Mouse (Mus musculus) midbrain, embryonic 15.5 days (tissue): ENCODE measurements at regions not wholly inside any gene's neighbourhood (a gene's known extent, or its start where the extent isn't known, plus 50 kb on each side); places are given as distances from the start of the nearest gene placed in this dataset.
A peak's percentile ranks its signal among the peaks of the same experiment; 100 is the strongest.

Experiments
- ATAC-seq: fragments of 200-750 bp; cut with Nextera tagmentation; replicated peaks from 2 replicates; pipeline ENCODE4 v1.8.0; 2017; ENCODE audit warnings: moderate TSS enrichment
- H3K27ac ChIP-seq: fragments of 300-500 bp; sonication (generic); 2 replicates; pipeline ENCODE4 v1.5.1; 2015; ENCODE audit warnings: mild to moderate bottlenecking, inconsistent platforms
- H3K27me3 ChIP-seq: fragments of 300-500 bp; sonication (generic); replicated peaks from 2 replicates; pipeline ENCODE4 v1.6.1; 2015; ENCODE audit warnings: inconsistent platforms
- H3K36me3 ChIP-seq: fragments of 300-500 bp; sonication (generic); replicated peaks from 2 replicates; pipeline ENCODE4 v1.6.1; 2015; ENCODE audit warnings: inconsistent platforms
- H3K4me1 ChIP-seq: fragments of 300-500 bp; sonication (generic); 2 replicates; pipeline ENCODE4 v1.6.1; 2015; ENCODE audit warnings: inconsistent platforms
- H3K4me2 ChIP-seq: fragments of 300-500 bp; sonication (generic); 2 replicates; pipeline ENCODE4 v1.6.1; 2015; ENCODE audit warnings: inconsistent platforms, mild to moderate bottlenecking, moderate library complexity
- H3K4me3 ChIP-seq: fragments of 300-500 bp; sonication (generic); 2 replicates; pipeline ENCODE4 v1.5.1; 2015; ENCODE audit warnings: mild to moderate bottlenecking, inconsistent platforms
- H3K9ac ChIP-seq: fragments of 300-500 bp; sonication (generic); 2 replicates; pipeline ENCODE4 v1.6.1; 2015; ENCODE audit warnings: mild to moderate bottlenecking, inconsistent platforms
- H3K9me3 ChIP-seq: fragments of 300-500 bp; sonication (generic); 2 replicates; pipeline ENCODE4 v1.6.1; 2016; ENCODE audit warnings: inconsistent platforms
- WGBS: fragments of 180-500 bp; shearing (Covaris S2); methylation state at CpG from one replicate; pipeline ENCODE4 v1.1.7; 2015; ENCODE audit warnings: mixed read lengths; 5-methylcytosine and 5-hydroxymethylcytosine counted together

GRCm38 (mm10) chr8:56682564-56682963 is 131.7 kb downstream of the Fbxo8 start:
- ATAC-seq = no peak
- WGBS = 23% methylated on average over 3 of the region's 3 CpGs

GRCm38 (mm10) chr8:56684352-56684751 is 133.5 kb downstream of the Fbxo8 start:
- no peak for ATAC-seq
- H3K9ac ChIP-seq = no peak overlapping the region
- H3K4me2 ChIP-seq = no peak overlapping the region
- no peaks in the 10 kb centered on the region for H3K9me3 ChIP-seq
- no peak overlapping the region for H3K4me3 ChIP-seq
- WGBS = 84% methylated on average over 7 of the region's 7 CpGs
- no peaks in the 10 kb centered on the region for H3K36me3 ChIP-seq
- H3K27ac ChIP-seq = no peak overlapping the region
- H3K4me1 ChIP-seq = no peaks in the 10 kb centered on the region
- no peaks in the 10 kb centered on the region for H3K27me3 ChIP-seq

More at GRCm38 (mm10) chr8:56682564-56682963, 131.7 kb downstream of the Fbxo8 start:
- Histone ChIP-seq H3K4me2 (no peak overlapping the region), H3K36me3 (no peaks in the 10 kb centered on the region), H3K9ac (no peak overlapping the region), H3K4me1 (no peaks in the 10 kb centered on the region), H3K4me3 (no peak overlapping the region), H3K27ac (no peak overlapping the region), H3K9me3 (no peaks in the 10 kb centered on the region), H3K27me3 (no peaks in the 10 kb centered on the region)

GRCm38 (mm10) chr8:56695436-56695835 is 144.5 kb downstream of the Fbxo8 start:
- no peak overlapping the region for H3K9ac ChIP-seq
- no peaks in the 10 kb centered on the region for H3K27me3 ChIP-seq
- H3K36me3 ChIP-seq = no peaks in the 10 kb centered on the region
- no peaks in the 10 kb centered on the region for H3K4me1 ChIP-seq
- WGBS = 96% methylated on average over 1 of the region's 1 CpGs
- H3K9me3 ChIP-seq = no peaks in the 10 kb centered on the region
- no peak overlapping the region for H3K27ac ChIP-seq
- no peak for ATAC-seq
- no peak overlapping the region for H3K4me3 ChIP-seq
- H3K4me2 ChIP-seq = no peak overlapping the region

GRCm38 (mm10) chr8:56700580-56701145 is 149.8 kb downstream of the Fbxo8 start:
- H3K36me3 ChIP-seq = no peaks in the 10 kb centered on the region
- no peak overlapping the region for H3K4me2 ChIP-seq
- no peak for ATAC-seq
- no peaks in the 10 kb centered on the region for H3K9me3 ChIP-seq
- no peaks in the 10 kb centered on the region for H3K4me1 ChIP-seq
- H3K27ac ChIP-seq = no peak overlapping the region
- H3K9ac ChIP-seq = no peak overlapping the region
- H3K27me3 ChIP-seq = no peaks in the 10 kb centered on the region
- 87% methylated on average over 2 of the region's 2 CpGs for WGBS
- H3K4me3 ChIP-seq = no peak overlapping the region

- H3K27ac ChIP-seq = no peak overlapping the region
- H3K4me2 ChIP-seq = peak overlapping the region; percentile 38
- H3K9ac ChIP-seq = no peak overlapping the region
- ATAC-seq = 0 out of 2 replicates have a peak, but pooled peaks have one; percentile 41
- no peaks in the 10 kb centered on the region for H3K27me3 ChIP-seq
- H3K9me3 ChIP-seq = no peaks in the 10 kb centered on the region
- H3K4me3 ChIP-seq = no peak overlapping the region; the same call in 1 of the 2 replicates
- H3K36me3 ChIP-seq = no peaks in the 10 kb centered on the region
- H3K4me1 ChIP-seq = peaks cover 12% of the 10 kb centered on the region
- 17% methylated on average over 10 of the region's 10 CpGs for WGBS
Observed at GRCm38 (mm10) chr8:56706377-56706776, 155.5 kb downstream of the Fbxo8 start.

- no peak overlapping the region for H3K27ac ChIP-seq
- no peak overlapping the region for H3K9ac ChIP-seq
- peak overlapping the region; percentile 7 for H3K4me3 ChIP-seq
- no peaks in the 10 kb centered on the region for H3K9me3 ChIP-seq
- peaks cover 12% of the 10 kb centered on the region for H3K4me1 ChIP-seq
- ATAC-seq = peak; percentile 92
- peak overlapping the region; percentile 38 for H3K4me2 ChIP-seq
- no peaks in the 10 kb centered on the region for H3K27me3 ChIP-seq
- H3K36me3 ChIP-seq = no peaks in the 10 kb centered on the region
- WGBS = 6% methylated on average over 14 of the region's 14 CpGs
Observed at GRCm38 (mm10) chr8:56706941-56707706, 156.2 kb downstream of the Fbxo8 start.

GRCm38 (mm10) chr8:56720001-56720400 is 169.1 kb downstream of the Fbxo8 start:
- H3K27ac ChIP-seq = no peak overlapping the region
- 41% methylated on average over 1 of the region's 1 CpGs for WGBS
- H3K4me2 ChIP-seq = no peak overlapping the region

GRCm38 (mm10) chr8:56722473-56723236 is 171.8 kb downstream of the Fbxo8 start:
- Histone ChIP-seq H3K27me3 (no peaks in the 10 kb centered on the region), H3K4me2 (no peak overlapping the region), H3K9ac (no peak overlapping the region), H3K4me3 (no peak overlapping the region), H3K4me1 (no peaks in the 10 kb centered on the region), H3K36me3 (no peaks in the 10 kb centered on the region), H3K9me3 (no peaks in the 10 kb centered on the region), H3K27ac (no peak overlapping the region)
- ATAC-seq = no peak
- WGBS = 74% methylated on average over 2 of the region's 2 CpGs

More at GRCm38 (mm10) chr8:56720001-56720400, 169.1 kb downstream of the Fbxo8 start:
- no peak; the same call in 1 of the 2 replicates for ATAC-seq
- H3K9ac ChIP-seq = no peak overlapping the region
- no peaks in the 10 kb centered on the region for H3K4me1 ChIP-seq
- no peak overlapping the region for H3K4me3 ChIP-seq
- H3K27me3 ChIP-seq = no peaks in the 10 kb centered on the region
- H3K9me3 ChIP-seq = no peaks in the 10 kb centered on the region
- no peaks in the 10 kb centered on the region for H3K36me3 ChIP-seq

GRCm38 (mm10) chr8:56724607-56725006 is 173.7 kb downstream of the Fbxo8 start:
- Histone ChIP-seq H3K36me3 (no peaks in the 10 kb centered on the region), H3K27me3 (no peaks in the 10 kb centered on the region), H3K9me3 (no peaks in the 10 kb centered on the region), H3K4me1 (no peaks in the 10 kb centered on the region), H3K27ac (no peak overlapping the region), H3K9ac (no peak overlapping the region), H3K4me3 (no peak overlapping the region), H3K4me2 (no peak overlapping the region)
- ATAC-seq = no peak
- WGBS = 59% methylated on average over 2 of the region's 2 CpGs

GRCm38 (mm10) chr8:56733318-56733717 is 182.4 kb downstream of the Fbxo8 start:
- Histone ChIP-seq H3K9me3 (no peaks in the 10 kb centered on the region), H3K4me2 (no peak overlapping the region), H3K27ac (no peak overlapping the region), H3K4me1 (no peaks in the 10 kb centered on the region), H3K9ac (no peak overlapping the region), H3K4me3 (no peak overlapping the region), H3K27me3 (no peaks in the 10 kb centered on the region), H3K36me3 (no peaks in the 10 kb centered on the region)
- 67% methylated on average over 6 of the region's 6 CpGs for whole genome bisulfite sequencing
- no peak for ATAC-seq

- WGBS = 86% methylated on average over 2 of the region's 2 CpGs
- ATAC-seq = no peak
- Histone ChIP-seq H3K36me3 (no peaks in the 10 kb centered on the region), H3K9ac (no peak overlapping the region), H3K4me3 (no peak overlapping the region), H3K4me1 (no peaks in the 10 kb centered on the region), H3K4me2 (no peak overlapping the region), H3K27me3 (no peaks in the 10 kb centered on the region), H3K9me3 (no peaks in the 10 kb centered on the region), H3K27ac (no peak overlapping the region)
Observed at GRCm38 (mm10) chr8:56735021-56735420, 184.1 kb downstream of the Fbxo8 start.

- H3K27ac ChIP-seq = no peak overlapping the region
- no peak overlapping the region for H3K4me3 ChIP-seq
- no peaks in the 10 kb centered on the region for H3K36me3 ChIP-seq
- ATAC-seq = no peak
- H3K27me3 ChIP-seq = no peaks in the 10 kb centered on the region
- 78% methylated on average over 5 of the region's 5 CpGs for WGBS
- no peak overlapping the region for H3K9ac ChIP-seq
- H3K9me3 ChIP-seq = no peaks in the 10 kb centered on the region
- no peak overlapping the region for H3K4me2 ChIP-seq
- H3K4me1 ChIP-seq = no peaks in the 10 kb centered on the region
Observed at GRCm38 (mm10) chr8:56767034-56767433, 216.1 kb downstream of the Fbxo8 start.
